Mouse (Mus musculus) midbrain, embryonic 10.5 days (tissue): ENCODE results near the gene Hist1h3d. TPM values are rescaled to one million over a fixed set of nuclear protein-coding genes. Genes with fewer than 3 reads are reported as not detected.
A peak's percentile ranks its signal among the peaks of the same experiment; 100 is the strongest.
"Not testable (repeated sequence)": the region's sequence is repeated elsewhere in the genome, so short reads cannot be mapped to it uniquely, and the experiment has no call there.

Experiments used
- DNase-seq: peaks from one replicate; pipeline ENCODE4 v3.0.0-alpha.2; 2017; ENCODE audit warnings: low spot score
- H3K27ac ChIP-seq: fragments of 300-500 bp; sonication (generic); replicated peaks from 2 replicates; pipeline ENCODE4 v1.5.1; 2016; ENCODE audit warnings: mild to moderate bottlenecking
- H3K27me3 ChIP-seq: fragments of 300-500 bp; sonication (generic); 2 replicates; pipeline ENCODE4 v1.6.1; 2016; ENCODE audit warnings: low read depth, mild to moderate bottlenecking; ENCODE audit not compliant: poor library complexity, severe bottlenecking
- H3K36me3 ChIP-seq: fragments of 300-500 bp; sonication (generic); 2 replicates; pipeline ENCODE4 v1.6.1; 2016; ENCODE audit warnings: mild to moderate bottlenecking, moderate library complexity
- H3K4me1 ChIP-seq: fragments of 300-500 bp; sonication (generic); 2 replicates; pipeline ENCODE4 v1.6.1; 2016
- H3K4me3 ChIP-seq: fragments of 300-500 bp; sonication (generic); 2 replicates; pipeline ENCODE4 v1.5.1; 2016; ENCODE audit warnings: mild to moderate bottlenecking, moderate library complexity
- H3K9me3 ChIP-seq: fragments of 300-500 bp; sonication (generic); replicated peaks from 2 replicates; pipeline ENCODE4 v1.6.1; 2016; ENCODE audit warnings: mild to moderate bottlenecking
- WGBS: fragments of 180-500 bp; shearing (Covaris S2); methylation state at CpG from one replicate; pipeline ENCODE4 v1.1.7; 2016; 5-methylcytosine and 5-hydroxymethylcytosine counted together
- polyA plus RNA-seq: library from polyadenylated mRNA; unstranded; fragments of >200 nt; fragmentation: Nextera tagmentation; extraction: Ambion mirVana; gene quantifications from 2 replicates; pipeline ENCODE4 v1.2.1, GENCODE M21; 2016

Gene Hist1h3d
- polyA plus RNA-seq, 1 experiment from 2014 or later: 10.8 TPM

DNA sequence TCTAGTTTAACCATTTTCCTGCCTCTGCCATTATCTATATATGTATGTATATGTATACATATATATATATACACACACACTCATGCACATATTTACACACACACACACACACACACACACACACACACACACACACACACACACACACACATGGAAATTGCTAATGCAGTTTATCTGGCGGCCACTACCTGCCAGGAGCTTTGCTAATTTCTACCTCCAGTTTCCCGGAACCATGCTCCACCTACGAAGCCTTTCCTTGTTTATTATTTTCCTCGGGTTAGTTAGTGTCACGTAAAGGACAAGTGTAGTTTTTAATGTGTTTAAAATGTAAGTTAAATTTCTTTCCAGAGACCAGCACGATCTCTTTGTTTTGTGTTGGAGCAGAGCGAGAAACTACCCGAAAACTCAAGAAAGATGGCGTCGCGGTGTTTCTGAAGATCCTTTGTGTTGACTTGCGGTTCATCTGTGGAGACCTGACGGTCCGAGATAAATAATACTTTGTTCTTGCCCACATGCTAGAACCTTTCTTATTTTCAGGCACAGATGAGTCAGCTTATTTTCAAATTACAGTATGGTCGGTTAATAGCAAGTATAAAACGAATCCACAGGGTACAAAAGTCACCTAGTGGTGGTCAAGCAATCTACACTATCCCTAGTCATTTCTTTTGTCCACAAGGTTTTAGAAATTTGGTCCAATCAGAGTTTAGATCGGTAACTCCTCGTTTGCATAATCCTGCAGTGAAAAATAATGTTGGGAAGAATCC, 12.7 kb upstream of the Hist1h3d start:
- DNase-seq: peak; percentile 49
- 4% methylated on average over 18 of the region's 18 CpGs for WGBS

DNA sequence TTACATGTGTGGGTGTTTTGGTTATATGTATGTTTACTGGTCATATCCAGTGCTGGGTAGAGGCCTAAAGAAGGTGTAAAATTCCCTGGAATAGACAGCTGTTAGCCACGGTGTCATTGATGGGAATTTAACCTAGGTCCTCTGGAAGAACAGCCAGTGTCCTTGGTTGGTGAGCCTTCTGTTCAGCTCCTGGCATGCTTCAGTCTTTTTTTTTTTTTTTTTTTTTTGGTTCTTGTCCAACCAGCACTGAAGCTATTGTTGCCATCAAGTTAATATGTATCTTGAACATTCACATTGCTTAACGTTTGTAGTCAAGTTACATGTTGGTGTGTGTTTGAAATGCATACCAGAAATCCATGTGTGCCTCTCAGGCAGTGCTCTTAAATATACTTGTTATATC, 11.1 kb upstream of the Hist1h3d start:
- Histone ChIP-seq H3K4me3 (no peak overlapping the region), H3K36me3 (no peaks in the 10 kb centered on the region), H3K27me3 (no peaks in the 10 kb centered on the region), H3K9me3 (no peaks in the 10 kb centered on the region), H3K4me1 (peaks cover 4% of the 10 kb centered on the region), H3K27ac (peak overlapping the region; percentile 97)
- 92% methylated on average over 2 of the region's 2 CpGs for WGBS
- DNase-seq: no peak

More for the DNA sequence above, 12.7 kb upstream of the Hist1h3d start:
- peaks cover 3% of the 10 kb centered on the region for H3K4me1 ChIP-seq
- H3K9me3 ChIP-seq: no peaks in the 10 kb centered on the region
- H3K27ac ChIP-seq: peak overlapping the region; percentile 97
- no peaks in the 10 kb centered on the region for H3K27me3 ChIP-seq
- peak overlapping the region; percentile 52 for H3K4me3 ChIP-seq
- no peaks in the 10 kb centered on the region for H3K36me3 ChIP-seq

DNA sequence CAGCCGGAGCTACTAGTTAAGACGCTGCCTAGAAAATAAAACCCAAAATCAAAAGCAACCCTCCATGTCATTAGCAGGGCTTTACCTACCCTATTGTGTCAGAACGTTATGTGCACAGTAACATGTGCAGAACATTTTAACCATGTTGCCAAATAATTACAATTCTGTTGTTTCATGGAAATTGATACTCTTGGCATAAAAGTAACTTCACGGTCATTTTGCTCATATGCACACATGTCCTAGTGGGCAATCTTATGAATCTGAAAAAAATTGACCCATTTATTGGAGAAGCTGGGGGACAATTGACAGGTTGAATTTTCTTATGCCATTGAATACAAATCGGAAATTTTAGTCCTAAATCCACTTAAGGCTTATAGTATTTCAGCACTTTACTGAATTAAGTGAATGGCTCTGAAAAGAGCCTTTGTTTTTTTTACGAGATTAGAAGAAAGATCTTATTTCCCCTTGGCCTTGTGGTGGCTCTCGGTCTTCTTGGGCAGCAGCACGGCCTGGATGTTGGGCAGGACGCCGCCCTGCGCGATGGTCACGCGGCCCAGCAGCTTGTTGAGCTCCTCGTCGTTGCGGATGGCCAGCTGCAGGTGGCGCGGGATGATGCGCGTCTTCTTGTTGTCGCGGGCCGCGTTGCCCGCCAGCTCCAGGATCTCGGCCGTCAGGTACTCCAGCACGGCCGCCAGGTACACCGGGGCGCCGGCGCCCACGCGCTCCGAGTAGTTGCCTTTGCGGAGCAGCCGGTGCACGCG, 5.1 kb upstream of the Hist1h3d start:
- Histone ChIP-seq H3K4me1 (peaks cover 29% of the 10 kb centered on the region), H3K27ac (peak overlapping the region; percentile 97), H3K4me3 (peak overlapping the region; percentile 57)
- not testable (repeated sequence) for H3K9me3 ChIP-seq, H3K27me3 ChIP-seq, DNase-seq, H3K36me3 ChIP-seq
- 2% methylated on average over 28 of the region's 41 CpGs for WGBS

DNA sequence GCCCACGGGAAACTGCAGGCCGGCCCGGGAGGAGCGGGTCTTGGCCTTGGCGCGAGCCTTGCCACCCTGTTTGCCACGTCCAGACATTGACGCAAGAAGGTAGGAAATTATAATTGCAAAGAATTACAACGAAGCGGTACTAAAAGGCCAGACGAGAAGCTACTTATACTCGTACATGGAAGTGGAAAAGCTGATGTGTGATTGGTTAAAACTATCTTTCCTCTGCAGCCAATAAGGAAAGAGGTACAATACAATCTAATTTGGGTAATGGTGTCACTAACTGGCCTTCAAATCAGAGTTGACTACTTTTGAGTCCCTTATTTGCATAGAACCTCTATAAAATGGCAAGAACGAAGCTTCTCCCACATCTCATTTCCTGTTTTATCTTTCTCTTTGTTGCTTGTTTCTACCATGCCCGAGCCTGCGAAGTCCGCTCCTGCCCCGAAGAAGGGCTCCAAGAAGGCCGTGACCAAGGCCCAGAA, 4.5 kb upstream of the Hist1h3d start, which contains the start of the genes Hist1h2ae and Hist1h2bg:
Gene Hist1h2ae (minus strand): TSS at position 199 of the 482 bp plus-strand sequence.
Gene Hist1h2bg (plus strand): TSS at position 375 of the 482 bp plus-strand sequence.
- Histone ChIP-seq H3K36me3 (no peaks in the 10 kb centered on the region), H3K27ac (peak within 1 kb of the TSS; percentile 97), H3K4me3 (peak within 1 kb of the TSS; percentile 57), H3K27me3 (no peaks in the 10 kb centered on the region), H3K9me3 (no peaks in the 10 kb centered on the region), H3K4me1 (peaks cover 31% of the 10 kb centered on the region)
- under 1% methylated on average over 18 of the region's 18 CpGs for WGBS
- peak; percentile 75 for DNase-seq

DNA sequence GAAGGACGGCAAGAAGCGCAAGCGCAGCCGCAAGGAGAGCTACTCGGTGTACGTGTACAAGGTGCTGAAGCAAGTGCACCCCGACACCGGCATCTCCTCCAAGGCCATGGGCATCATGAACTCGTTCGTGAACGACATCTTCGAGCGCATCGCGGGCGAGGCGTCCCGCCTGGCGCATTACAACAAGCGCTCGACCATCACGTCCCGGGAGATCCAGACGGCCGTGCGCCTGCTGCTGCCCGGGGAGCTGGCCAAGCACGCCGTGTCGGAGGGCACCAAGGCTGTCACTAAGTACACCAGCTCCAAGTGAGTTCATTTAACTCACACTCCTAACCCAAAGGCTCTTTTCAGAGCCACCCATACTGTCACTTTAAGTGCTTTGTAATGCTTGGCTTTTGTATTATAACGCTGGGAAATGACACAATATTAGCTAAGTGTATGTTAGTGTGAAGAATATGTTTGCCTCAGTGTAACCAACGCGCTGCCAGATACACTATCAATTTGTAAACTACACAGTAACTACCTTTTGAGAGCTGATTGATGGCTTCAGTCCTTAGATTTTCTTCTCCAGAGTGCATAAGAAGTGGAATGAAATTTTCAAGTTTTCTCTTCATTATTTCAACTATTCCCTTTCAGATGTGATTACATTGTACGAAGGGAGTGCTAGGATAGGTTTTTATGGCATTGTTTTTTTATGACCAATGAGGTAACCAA, 3.9 kb upstream of the Hist1h3d start:
- Histone ChIP-seq H3K4me3 (peak overlapping the region; percentile 57), H3K27ac (peak overlapping the region; percentile 97), H3K4me1 (peaks cover 37% of the 10 kb centered on the region)
- not testable (repeated sequence) for H3K36me3 ChIP-seq, H3K9me3 ChIP-seq, H3K27me3 ChIP-seq, DNase-seq
- under 1% methylated on average over 14 of the region's 34 CpGs for WGBS

DNA sequence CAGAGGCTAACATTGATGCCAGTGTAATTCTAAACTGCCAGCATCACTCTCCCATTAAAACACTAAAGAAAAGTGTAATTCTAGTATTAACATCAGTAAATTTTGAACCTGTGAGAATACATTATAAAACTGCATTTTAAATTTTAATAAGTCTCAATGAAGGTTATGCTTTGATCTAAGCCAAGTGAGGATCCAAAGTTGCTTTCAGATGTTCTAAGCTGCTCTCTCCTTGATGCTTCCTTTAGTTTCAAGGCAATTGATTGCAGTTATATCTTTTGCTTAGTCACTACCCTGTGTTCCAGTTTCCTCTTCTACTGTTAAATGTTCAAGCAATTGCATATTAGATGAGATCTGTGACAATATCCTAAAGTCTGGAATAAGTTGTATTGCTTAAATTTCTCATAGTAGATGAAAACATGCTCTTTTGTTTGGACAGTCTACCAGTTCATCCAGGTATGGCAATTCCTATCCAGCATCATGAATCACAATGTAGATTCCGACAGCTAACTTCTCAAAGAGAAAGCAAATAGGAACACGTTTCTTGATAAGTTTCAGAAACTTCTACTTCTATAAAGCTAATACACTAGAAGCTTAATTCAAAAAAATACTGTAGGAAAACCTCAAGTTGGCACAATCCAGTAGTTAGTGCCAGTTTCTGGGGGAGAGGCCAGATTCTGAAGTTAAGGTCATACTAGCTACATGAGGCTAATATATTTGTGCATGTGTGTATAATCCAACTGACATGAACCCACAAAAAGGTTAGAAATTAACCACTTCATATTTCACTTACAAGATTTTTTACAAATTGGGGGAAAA, 3.1 kb upstream of the Hist1h3d start:
- H3K27me3 ChIP-seq: no peaks in the 10 kb centered on the region
- no peak for DNase-seq
- no peaks in the 10 kb centered on the region for H3K9me3 ChIP-seq
- H3K36me3 ChIP-seq: no peaks in the 10 kb centered on the region
- peak overlapping the region; percentile 97 for H3K27ac ChIP-seq
- peaks cover 44% of the 10 kb centered on the region for H3K4me1 ChIP-seq
- peak overlapping the region; percentile 57 for H3K4me3 ChIP-seq
- 33% methylated on average over 2 of the region's 2 CpGs for WGBS

DNA sequence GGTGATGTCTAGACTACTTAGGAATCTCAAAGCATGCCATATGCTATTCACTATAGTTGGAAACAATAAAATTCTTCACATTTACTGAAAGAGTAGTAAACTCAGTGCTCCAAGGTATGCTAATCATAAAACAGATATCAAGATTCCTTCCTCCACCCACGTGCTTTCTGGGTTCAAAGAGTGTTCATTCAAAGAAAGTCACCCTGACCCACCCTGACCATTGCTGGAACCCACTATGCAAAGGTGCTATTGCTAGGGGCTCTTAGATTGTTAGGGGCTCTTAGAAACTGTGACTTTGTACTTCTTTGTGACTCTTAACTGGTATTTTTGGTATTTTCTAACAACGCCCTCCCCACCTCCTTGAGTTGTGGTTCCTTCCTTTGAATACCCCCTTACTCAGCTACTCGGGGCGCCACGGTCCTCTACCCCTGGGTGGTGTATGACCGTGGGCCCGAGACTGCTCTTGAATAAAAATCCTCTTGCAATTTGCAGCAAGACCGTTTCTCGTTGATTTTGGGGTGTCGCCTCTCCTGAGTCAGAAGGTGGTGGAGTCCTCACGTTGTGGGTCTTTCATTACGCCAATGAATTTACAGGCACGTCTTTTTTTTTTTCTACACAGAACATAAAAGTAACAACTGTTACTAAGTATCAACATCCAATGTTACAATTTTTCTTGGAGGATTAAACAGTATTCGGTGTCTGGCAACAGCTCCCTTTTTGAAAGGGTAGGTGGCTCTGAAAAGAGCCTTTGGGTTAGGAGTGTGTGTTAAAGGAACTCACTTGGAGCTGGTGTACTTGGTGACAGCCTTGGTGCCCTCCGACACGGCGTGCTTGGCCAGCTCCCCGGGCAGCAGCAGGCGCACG, 2.3 kb upstream of the Hist1h3d start:
- H3K9me3 ChIP-seq, H3K27me3 ChIP-seq, DNase-seq, H3K36me3 ChIP-seq: not testable (repeated sequence)
- Histone ChIP-seq H3K4me3 (peak overlapping the region; percentile 57), H3K27ac (peak overlapping the region; percentile 97), H3K4me1 (peaks cover 49% of the 10 kb centered on the region)
- 10% methylated on average over 20 of the region's 20 CpGs for WGBS

DNA sequence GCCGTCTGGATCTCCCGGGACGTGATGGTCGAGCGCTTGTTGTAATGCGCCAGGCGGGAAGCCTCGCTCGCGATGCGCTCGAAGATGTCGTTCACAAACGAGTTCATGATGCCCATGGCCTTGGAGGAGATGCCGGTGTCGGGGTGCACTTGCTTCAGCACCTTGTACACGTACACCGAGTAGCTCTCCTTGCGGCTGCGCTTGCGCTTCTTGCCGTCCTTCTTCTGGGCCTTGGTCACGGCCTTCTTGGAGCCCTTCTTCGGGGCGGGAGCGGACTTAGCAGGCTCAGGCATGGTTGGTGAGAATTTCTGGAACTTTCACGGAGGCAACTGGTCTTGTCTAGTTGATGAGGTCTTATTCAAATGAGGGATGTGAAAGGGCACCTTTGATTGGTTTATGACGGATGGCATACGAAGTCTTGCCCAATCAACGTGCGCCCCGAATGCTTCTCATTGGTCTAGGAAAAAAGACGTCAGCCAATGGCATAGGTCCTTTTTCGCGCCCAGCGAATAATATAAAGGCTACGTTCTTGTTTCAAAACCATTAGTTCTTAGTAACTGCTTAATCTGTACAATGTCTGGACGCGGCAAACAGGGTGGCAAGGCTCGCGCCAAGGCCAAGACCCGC, 1.6 kb upstream of the Hist1h3d start, which contains the start of the genes Hist1h2bf and Hist1h2ad:
Gene Hist1h2bf (minus strand): TSS at position 299 of the 627 bp plus-strand sequence.
Gene Hist1h2ad (plus strand): TSS at position 484 of the 627 bp plus-strand sequence.
- 1% methylated on average over 42 of the region's 42 CpGs for WGBS

DNA sequence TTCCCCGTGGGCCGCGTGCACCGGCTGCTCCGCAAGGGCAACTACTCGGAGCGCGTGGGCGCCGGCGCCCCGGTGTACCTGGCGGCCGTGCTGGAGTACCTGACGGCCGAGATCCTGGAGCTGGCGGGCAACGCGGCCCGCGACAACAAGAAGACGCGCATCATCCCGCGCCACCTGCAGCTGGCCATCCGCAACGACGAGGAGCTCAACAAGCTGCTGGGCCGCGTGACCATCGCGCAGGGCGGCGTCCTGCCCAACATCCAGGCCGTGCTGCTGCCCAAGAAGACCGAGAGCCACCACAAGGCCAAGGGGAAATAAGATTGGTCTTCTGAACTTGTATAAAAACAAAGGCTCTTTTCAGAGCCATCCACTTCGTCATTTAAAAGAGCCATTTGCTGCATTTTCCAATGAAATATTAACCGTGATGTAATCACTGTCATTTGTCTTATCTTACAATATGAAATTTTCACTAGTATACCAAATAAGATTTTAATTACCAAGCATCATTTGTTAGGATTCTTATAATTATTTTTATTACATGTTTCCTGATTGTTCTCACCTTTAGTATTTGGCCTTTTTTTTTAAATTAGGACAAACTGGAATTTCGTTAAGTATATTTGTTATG, 905 bp upstream of the Hist1h3d start:
- not testable (repeated sequence) for DNase-seq, H3K27me3 ChIP-seq, H3K36me3 ChIP-seq, H3K9me3 ChIP-seq
- Histone ChIP-seq H3K4me1 (peaks cover 46% of the 10 kb centered on the region), H3K27ac (peak overlapping the region; percentile 97), H3K4me3 (peak overlapping the region; percentile 61)
- WGBS: 0% methylated on average over 8 of the region's 39 CpGs

More for the DNA sequence above, 1.6 kb upstream of the Hist1h3d start, which contains the start of the genes Hist1h2bf and Hist1h2ad:
- H3K4me1 ChIP-seq: peaks cover 49% of the 10 kb centered on the region
- not testable (repeated sequence) for H3K36me3 ChIP-seq, H3K27me3 ChIP-seq, H3K9me3 ChIP-seq
- H3K27ac ChIP-seq: peak within 1 kb of the TSS; percentile 97
- peak within 1 kb of the TSS; percentile 61 for H3K4me3 ChIP-seq
- peak; percentile 90 for DNase-seq

DNA sequence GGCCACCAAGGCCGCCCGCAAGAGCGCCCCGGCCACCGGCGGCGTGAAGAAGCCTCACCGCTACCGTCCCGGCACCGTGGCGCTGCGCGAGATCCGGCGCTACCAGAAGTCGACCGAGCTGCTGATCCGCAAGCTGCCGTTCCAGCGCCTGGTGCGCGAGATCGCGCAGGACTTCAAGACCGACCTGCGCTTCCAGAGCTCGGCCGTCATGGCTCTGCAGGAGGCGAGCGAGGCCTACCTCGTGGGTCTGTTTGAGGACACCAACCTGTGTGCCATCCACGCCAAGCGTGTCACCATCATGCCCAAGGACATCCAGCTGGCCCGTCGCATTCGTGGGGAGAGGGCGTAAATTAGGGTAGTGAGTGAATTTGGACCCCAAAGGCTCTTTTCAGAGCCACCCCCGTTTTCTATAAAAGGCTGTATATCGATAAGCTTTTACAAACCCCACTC, 326 bp downstream of the Hist1h3d start:
- 2% methylated on average over 11 of the region's 40 CpGs for WGBS

More for the DNA sequence above, 326 bp downstream of the Hist1h3d start:
- H3K9me3 ChIP-seq, H3K36me3 ChIP-seq, H3K27me3 ChIP-seq: not testable (repeated sequence)
- DNase-seq: peak; percentile 36
- Histone ChIP-seq H3K27ac (peak overlapping the region; percentile 92), H3K4me3 (peak overlapping the region; percentile 61), H3K4me1 (peaks cover 42% of the 10 kb centered on the region)
